Mouse (Mus musculus) spleen, embryonic (tissue): Measurements from ENCODE around the gene Agpat3.

Experiments used
- CTCF ChIA-PET: fragments of 350-600 bp; sonication (Branson Sonifier 250); formaldehyde crosslinking; loops from one replicate; lab custom pipeline; 2022; lab: Charles Lee

The Agpat3 gene

DNA sequence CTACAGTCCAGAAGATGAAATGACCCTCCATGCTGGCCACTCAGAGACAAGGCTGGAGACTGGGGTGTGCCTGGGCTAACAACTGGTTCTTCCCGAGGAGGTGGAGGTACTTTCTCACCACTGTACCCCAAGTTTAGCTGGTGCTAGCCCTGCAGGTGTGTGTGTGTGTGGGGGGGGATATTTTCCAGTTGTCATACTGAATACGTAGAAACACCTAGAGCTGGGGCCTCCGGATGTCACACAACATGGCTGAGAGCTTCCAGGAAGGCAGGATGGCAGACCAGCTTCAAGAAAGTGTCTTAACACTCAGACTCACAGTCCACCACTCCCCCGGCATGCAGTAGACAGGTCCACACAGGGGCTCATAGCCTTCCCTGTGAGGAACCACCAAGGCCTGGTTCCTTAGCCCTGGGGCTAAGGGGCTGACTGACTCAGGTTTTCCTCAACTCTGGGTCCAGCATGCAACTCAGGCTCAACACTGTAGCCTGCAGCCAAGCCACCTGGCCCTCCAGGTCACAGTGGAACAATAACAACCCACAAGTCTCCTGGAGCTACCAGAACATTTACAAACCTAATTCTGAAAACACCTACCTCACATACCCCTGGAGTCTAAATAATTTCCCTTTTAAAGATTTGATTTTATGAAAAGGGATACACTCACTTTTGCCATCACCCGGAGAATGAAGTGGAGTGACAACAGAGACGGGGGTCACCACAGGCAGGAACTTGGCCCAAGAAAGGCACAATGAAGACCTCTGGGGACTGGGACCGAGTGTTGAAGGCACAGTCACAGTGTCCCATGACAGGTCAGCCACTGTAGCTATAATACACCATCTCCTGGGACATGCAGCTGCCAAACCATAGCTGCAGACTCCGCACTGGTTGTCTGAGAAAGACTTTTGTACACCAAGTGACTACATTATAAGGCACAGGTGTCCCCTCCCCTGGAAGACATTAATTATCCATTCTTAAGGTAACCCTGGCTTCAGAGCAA, 53.3 kb downstream of the Agpat3 start:
- CTCF ChIA-PET: no interaction called here

DNA sequence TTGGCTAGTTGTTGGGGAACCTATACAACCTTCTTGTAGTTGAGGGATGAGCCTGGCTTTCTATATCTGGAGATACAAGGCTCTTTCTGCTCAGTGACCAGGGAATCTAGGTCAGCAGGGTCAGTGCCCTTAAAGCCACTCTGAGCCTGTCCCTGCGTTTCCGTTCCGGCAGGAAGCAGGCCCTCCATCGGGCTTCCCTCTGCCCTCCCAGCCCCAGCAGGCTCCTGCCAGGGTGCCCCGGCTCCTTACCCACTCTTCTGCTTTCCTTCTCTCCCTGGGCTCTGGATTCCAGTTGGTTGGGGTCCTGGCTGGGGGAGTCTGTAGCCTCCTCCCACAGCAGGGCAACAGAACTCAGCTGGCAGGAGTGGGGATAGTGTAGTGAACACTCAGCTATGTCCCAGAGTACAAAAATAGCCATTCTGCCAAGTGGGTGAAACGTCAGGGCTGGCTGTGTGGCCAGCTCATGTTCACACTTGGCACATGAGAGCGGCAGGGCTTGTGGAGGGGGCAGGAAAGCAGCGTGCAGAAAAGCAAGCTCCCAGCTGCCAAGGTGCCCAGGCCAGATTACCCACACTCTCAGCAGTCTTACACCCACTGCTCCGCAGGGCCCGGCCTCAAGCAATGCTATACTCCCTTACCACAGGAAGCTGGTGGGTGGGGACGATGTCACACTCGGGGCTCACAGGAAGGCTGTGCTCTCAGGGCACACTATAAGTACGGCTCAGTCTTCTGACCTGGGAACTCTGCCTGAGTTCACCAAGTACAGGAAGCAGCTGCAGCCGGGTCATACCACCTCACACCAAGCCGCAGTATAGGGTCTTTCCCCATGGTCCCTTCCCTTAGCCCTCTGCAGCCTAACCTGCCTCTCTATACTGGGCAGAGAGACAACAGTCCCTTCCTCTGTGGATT, 54.5 kb downstream of the Agpat3 start:
- CTCF ChIA-PET: interaction anchor here (1.4 kb wide), 1 partner anchor 60 kb away, joined by 3 read pairs; no protein-coding TSS in a partner anchor

GRCm38 (mm10) chr10:78296980-78297379, 55.3 kb downstream of the Agpat3 start:
- CTCF ChIA-PET: interaction anchor here (0.5 to 1.4 kb wide), 2 partner anchors 61 to 114 kb away, joined by 3 to 10 read pairs; no protein-coding TSS in a partner anchor

- CTCF ChIA-PET: interaction anchor here (0.5 to 1.4 kb wide), 2 partner anchors 62 to 114 kb away, joined by 3 to 10 read pairs; no protein-coding TSS in a partner anchor
Measured at GRCm38 (mm10) chr10:78296371-78296770, 55.9 kb downstream of the Agpat3 start.

GRCm38 (mm10) chr10:78293576-78293975, 58.7 kb downstream of the Agpat3 start:
- CTCF ChIA-PET: no interaction called here

DNA sequence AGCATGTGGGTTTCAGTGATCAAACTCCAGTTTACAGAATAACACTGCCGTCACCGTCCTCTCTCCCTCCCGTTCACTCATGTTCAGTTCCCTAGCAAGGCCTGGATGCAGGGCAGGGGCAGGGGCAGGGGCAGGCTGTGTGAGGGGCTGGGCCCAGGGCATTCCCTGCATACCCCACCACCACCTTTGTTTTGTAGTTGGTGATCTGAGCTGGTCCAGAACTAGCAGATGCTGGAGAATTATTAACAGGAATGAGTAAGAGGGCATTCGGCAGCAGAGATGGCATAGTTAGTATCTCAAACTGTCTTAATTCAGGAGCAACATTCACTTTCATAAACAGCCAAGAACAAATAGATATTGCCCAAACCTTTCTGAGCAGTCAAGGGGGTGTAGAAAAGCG, 59.9 kb downstream of the Agpat3 start:
- CTCF ChIA-PET: interaction anchor here (0.6 kb wide), 1 partner anchor 35 kb away, joined by 3 read pairs; no protein-coding TSS in a partner anchor

DNA sequence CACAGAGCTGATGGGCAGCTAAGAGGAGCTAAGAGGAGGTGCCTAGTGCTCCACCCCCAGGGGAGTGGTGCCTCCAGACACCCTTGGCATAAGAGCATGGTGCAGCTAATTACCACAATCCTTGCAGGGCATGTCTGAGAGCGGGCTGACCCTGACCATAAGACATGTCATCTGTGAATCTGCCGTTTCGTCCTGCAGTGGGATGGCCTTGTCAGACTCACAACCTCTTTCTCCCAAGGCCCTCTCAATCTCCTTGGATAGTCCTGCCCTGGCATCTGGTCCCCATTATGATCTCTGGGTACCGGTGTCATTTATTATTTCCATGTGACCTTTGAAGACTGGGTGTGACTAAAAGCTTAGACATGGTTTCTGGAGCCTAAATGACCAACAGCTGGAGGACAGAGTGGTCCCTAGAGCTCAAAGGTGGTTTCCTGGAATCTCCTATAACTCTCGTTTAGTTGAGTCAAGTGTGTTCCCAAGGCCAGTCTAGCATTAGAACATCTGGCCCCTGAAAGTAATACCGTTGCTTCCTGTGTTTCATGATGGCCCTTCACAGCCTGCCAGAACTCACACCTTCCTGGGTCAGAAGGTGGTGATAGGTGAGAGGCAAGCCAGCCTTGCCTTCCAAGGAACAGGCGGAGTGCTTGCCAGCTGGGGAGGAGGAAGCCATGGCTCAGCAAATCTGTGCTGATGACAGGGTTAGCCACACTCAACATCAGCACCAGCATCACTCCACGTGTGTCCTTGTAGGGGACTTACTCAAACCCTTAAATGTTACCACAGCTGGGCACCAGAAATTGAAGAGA, 61.4 kb downstream of the Agpat3 start:
- CTCF ChIA-PET: interaction anchor here (0.6 kb wide), 1 partner anchor 768 kb away, joined by 5 read pairs; no protein-coding TSS in a partner anchor

GRCm38 (mm10) chr10:78288896-78289295, 63.4 kb downstream of the Agpat3 start:
- CTCF ChIA-PET: interaction anchor here (0.7 kb wide), 1 partner anchor 19 kb away, joined by 3 read pairs; no protein-coding TSS in a partner anchor

GRCm38 (mm10) chr10:78288135-78288534, 64.2 kb downstream of the Agpat3 start:
- CTCF ChIA-PET: no interaction called here

DNA sequence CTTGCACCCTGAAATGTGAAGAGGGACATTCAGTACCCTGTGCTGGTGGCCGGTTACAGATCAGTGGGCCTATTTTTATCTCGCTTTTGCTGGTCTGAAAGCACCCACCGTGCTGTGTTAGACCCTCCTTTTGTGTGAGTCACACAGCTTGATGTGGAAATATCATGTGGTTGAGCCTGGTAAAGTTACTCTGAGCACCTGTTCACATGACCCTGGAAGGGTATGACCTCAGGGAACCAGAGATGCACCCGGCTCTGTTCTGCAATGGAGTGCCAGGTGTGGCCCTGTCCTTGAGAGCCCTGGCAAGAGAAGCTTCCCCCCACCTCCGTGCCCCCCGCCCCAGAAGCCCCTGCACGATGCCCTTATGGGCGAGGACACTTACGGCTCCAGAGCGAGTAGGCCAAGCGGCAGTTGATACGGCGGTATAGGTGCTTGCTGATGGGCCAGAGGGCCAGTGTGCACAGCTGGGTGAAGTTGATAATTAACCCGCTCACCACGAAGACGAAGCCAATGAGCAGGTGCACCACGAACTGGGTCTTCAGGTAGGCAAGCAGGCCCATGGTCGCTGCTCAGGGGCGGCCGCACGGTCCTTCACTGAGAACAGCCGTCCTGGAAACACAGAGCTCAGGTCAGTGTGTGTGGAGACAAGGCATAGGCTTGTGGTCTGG, 64.7 kb downstream of the Agpat3 start:
- CTCF ChIA-PET: no interaction called here

GRCm38 (mm10) chr10:78285959-78286358, 66.3 kb downstream of the Agpat3 start:
- CTCF ChIA-PET: interaction anchor here (1.0 kb wide), 1 partner anchor 14 kb away, joined by 3 read pairs; no protein-coding TSS in a partner anchor

DNA sequence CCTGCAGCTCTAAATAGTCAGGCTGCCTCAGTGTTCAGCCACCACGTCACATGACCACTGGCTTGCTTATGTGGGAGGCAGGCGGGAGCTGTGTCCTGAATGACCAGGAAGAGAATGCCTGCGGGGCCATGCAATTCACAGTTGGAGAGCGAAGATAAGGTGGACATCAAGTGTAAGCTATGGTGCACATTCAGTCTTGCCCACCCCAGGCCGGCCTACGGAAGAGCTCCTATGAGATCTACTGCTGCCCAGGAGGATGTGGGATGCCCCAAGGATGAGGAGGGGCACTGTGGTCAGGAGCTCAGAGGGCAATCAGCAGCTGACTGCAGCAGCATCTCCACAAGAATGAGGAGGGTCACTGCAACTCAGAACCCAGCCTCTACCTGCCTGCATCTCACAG, 66.9 kb downstream of the Agpat3 start:
- CTCF ChIA-PET: interaction anchor here (1.0 kb wide), 1 partner anchor 15 kb away, joined by 3 read pairs; no protein-coding TSS in a partner anchor

DNA sequence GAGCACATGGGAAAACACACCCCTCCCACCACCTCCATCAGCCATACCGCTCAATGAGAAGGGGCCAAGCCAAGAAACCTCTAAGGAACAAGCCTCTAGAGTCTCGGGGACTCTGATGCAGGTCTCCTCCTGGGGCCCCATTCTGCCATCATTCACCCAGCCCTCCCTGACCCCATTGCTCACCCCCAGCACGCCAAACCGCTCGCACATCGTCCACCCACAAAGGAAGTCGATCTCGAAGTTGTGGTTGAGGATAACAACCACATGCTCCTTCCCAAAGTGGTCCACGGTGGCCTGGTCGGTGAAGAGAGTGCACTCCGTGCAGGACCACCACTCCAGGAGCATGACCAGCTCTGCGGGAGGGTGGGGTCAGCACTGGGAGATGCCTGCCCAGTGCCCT, 67.5 kb downstream of the Agpat3 start:
- CTCF ChIA-PET: no interaction called here

DNA sequence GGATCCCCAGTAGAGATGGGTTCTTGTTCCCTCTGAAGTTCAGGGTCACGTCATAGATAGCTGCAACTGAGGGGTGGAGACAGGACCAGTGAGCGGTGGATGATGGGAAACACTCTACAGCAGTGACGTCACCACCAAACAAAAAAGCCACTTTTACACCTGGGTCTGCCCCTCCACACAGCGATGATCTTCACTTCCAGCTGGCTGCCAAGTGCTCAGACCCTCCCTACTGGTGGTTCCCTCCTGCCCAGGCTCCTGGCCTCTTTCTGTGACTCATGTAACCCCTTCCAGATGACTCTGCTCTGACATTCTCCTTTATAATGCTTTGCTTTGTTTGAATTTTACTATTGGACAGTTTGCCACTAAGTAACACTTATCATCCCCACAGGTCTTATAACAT, 69.9 kb downstream of the Agpat3 start:
- CTCF ChIA-PET: no interaction called here

GRCm38 (mm10) chr10:78280486-78280885, 71.8 kb downstream of the Agpat3 start:
- CTCF ChIA-PET: no interaction called here

DNA sequence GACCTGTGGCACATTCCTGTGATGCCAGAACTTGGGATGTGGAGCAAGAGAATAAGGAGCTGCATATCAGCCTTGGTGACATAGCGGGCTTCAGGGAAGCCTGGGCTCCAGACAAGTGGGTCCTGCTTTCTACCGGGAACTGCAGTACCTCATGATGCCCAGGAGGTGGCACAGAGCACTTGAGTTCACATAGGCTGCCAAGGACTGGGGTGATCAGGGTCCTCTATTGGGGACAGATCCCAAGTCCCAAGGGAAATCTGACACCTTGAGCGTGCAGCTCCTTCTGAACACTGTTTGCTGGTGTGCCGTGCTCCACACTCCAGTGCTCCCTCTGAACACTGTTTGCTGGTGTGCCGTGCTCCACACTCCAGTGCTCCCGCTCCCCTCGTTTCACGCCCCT, 73.1 kb downstream of the Agpat3 start:
- CTCF ChIA-PET: interaction anchor here (0.7 to 1.8 kb wide), 4 partner anchors 32 to 113 kb away, joined by 4 to 9 read pairs (median 4); no protein-coding TSS in a partner anchor

GRCm38 (mm10) chr10:78277835-78278234, 74.5 kb downstream of the Agpat3 start:
- CTCF ChIA-PET: no interaction called here

DNA sequence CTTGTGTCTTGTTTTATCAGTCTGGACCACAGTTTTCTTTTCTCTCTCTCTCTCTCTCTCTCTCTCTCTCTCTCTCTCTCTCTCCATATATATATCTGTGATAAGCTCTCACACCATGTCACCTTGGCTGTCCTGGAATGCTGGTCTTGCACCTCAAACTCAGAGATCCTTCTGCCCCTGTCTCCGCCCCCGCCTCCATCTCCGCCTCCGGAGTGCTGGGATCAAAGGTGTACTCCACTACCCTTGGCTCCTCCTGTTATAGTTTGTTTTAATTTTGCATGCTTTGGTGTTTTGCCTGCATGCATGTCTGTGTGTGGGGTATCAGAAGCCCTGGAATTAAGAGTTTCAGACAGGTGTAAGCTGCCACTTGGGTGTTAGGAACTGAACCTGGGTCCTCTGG, 76.0 kb downstream of the Agpat3 start:
- CTCF ChIA-PET: no interaction called here

DNA sequence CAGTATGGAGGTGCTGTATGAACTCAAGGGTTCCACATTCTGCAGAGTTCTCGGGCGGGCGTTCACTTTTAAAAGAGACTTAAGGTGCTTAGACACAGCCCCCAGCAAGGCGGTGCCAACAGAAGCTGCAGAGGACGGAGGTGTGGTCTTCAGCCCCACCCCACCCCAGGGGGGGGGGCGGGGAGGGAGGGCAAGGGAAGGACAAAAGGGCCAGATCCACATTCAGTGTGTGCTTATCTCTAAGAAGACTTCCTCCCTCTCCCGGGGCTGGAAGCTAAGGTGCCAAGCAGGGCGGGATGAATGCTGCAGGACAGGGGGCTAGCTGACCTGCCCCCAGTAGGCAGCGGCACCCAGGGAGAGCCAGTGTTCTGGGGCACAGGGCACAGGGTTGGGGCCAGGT, 79.4 kb downstream of the Agpat3 start:
- CTCF ChIA-PET: no interaction called here

GRCm38 (mm10) chr10:78265881-78266280, 86.4 kb downstream of the Agpat3 start:
- CTCF ChIA-PET: no interaction called here
